Mouse (Mus musculus): ENCODE results near the gene Ager.
A peak's percentile ranks its signal among the peaks of the same experiment; 100 is the strongest.

Ager gene

GRCm38 (mm10) chr17:34597566-34598095 lies at the start of gene Ager:
Gene Ager, plus strand, starts transcription at chr17:34597862.
- DNase-seq (ENCODE audit: low read depth, low spot score), result no peak

DNA sequence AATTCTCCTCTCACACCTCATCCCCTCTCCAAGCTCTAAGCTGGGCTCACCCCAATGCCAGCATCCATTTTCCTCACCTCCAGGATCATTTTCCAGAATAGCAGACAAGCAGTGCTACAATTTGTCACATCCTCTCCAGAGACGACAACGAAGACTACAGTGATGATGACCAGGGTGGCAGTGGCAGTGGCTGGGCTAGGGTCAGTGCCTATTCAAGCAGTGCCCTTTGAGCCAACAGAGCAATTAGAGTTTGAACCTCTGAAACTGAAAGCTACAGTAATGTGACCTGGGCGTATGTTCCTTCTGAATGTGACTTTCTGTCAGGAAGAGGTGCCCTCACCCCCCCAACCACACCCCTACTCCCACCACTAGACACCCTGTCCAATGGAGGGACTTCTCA lies 48.5 kb upstream of the Ager start:
- no peak for DNase-seq (ENCODE audit: low read depth, low spot score)

- no peak for DNase-seq (ENCODE audit: low read depth, low spot score)
Observed at GRCm38 (mm10) chr17:34549843-34550242, 47.8 kb upstream of the Ager start.

- peak; percentile 48 for DNase-seq (ENCODE audit: low read depth, low spot score)
Observed at GRCm38 (mm10) chr17:34555483-34555882, 42.2 kb upstream of the Ager start.

GRCm38 (mm10) chr17:34556406-34556805 lies 41.3 kb upstream of the Ager start:
- no peak for DNase-seq (ENCODE audit: low read depth, low spot score)

DNA sequence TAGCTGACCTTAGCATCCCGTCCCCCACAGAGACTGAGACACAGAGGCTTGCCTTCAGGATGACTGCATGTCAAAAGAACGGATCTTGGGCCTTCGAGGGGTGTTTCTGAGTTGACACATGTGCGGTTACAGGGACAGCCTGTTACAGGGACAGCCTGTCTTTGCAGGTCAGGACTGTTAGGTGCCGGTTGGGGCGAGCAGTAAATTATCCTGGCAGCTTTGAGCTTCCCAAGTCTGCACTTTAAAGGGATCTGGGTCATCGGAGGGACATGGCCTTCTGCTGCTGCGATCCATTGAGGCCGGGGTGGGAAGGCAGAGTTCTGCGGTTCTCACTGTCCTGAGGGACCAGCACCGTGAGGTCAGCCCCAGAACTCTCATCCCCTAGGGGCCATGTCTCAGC lies 40.3 kb upstream of the Ager start:
- DNase-seq (ENCODE audit: low read depth, low spot score), result no peak

GRCm38 (mm10) chr17:34559116-34559515 lies 38.5 kb upstream of the Ager start:
- DNase-seq (ENCODE audit: low read depth, low spot score), result no peak

- no peak for DNase-seq (ENCODE audit: low read depth, low spot score)
Observed at GRCm38 (mm10) chr17:34559895-34560294, 37.8 kb upstream of the Ager start.

- DNase-seq (ENCODE audit: low read depth, low spot score), result no peak
Observed at GRCm38 (mm10) chr17:34560438-34560837, 37.2 kb upstream of the Ager start.

GRCm38 (mm10) chr17:34561200-34561599 lies 36.5 kb upstream of the Ager start:
- no peak for DNase-seq (ENCODE audit: low read depth, low spot score)

GRCm38 (mm10) chr17:34562595-34562994 lies 35.1 kb upstream of the Ager start:
- DNase-seq (ENCODE audit: low read depth, low spot score), result no peak

DNA sequence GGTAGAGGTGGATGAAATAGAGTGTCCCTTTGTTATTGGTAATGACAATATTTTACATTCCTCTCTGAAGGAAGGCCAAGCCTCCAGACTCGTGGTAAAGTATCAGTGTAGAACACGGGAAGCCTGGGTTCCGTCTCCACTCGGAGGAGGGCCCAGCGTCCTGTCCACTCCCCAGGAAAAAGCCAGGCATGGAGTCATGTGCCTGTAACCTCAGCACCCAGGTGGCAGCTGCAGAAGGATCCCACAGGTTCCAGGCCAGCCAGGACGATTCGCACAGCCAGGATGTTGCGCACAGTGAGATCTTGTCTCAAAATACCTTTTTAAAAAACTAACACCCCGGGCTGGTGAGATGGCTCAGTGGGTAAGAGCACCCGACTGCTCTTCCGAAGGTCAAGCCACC lies 34.3 kb upstream of the Ager start:
- DNase-seq (ENCODE audit: low read depth, low spot score), result no peak

DNA sequence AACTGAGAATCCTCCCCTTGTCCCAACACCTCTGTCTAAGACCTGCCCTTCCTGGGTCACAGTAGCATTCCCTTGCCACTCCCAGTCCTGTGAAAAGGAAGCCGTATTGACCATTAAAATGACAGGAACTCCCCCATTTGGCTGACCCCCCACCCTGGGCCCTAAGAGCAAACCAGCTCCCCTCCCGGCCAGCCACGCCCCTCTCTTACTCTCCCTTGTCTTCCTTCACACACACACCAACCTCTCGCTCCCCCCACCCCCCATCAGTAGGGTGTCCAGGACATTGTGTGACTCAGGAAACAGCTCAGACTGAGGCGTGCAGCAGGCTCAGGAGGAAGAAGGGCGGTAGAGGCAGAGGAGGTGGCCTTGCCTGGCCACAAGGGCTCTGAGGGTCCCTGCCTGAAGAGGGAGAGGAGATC lies 33.6 kb upstream of the Ager start, which contains the start of gene Notch4:
TSS of gene Notch4 (plus strand) at position 266 of the 419 bp plus-strand sequence.
- DNase-seq (ENCODE audit: low read depth, low spot score), result no peak

DNA sequence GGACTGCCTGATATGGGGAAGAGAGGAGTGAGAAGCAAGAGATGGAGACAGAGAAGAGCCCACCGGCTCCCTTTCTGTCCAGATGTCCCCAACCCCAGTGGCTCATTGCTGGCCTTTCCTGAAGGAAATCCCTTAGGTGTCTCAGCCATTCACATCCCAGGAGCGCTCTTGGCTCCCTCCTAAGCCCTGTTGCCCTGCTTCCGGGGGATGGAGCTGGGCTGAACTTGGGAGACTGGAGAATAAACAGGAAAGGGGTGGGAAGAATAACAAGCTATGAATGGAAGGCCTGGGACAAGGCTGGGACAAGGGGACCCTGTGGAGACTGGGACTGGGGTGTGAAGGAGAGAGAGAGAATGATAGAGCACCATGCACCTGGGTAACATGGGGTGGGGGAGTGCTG lies 32.9 kb upstream of the Ager start:
- DNase-seq (ENCODE audit: low read depth, low spot score), result no peak

DNA sequence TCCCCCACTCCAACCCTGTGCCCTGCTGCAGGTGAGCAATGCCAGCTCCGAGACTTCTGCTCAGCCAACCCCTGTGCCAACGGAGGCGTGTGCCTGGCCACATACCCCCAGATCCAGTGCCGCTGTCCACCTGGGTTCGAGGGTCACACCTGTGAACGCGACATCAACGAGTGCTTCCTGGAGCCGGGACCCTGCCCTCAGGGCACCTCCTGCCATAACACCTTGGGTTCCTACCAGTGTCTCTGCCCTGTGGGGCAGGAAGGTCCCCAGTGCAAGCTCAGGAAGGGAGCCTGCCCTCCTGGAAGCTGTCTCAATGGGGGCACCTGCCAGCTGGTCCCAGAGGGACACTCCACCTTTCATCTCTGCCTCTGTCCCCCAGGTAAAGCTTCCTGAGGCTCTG lies 30.4 kb upstream of the Ager start:
- DNase-seq (ENCODE audit: low read depth, low spot score), result no peak

DNA sequence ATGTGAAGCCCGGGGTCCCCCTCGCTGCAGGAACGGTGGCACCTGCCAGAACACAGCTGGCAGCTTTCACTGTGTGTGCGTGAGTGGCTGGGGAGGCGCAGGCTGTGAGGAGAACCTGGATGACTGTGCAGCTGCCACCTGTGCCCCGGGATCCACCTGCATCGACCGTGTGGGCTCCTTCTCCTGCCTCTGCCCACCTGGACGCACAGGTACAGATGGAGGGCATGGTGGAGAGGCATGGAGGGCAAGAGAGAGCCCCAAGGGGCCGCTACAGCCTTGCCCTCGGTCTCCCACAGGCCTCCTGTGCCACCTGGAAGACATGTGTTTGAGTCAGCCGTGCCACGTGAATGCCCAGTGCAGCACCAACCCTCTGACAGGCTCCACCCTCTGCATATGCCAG lies 29.2 kb upstream of the Ager start:
- no peak for DNase-seq (ENCODE audit: low read depth, low spot score)

- DNase-seq (ENCODE audit: low read depth, low spot score), result no peak
Observed at GRCm38 (mm10) chr17:34569919-34570318, 27.7 kb upstream of the Ager start.

DNA sequence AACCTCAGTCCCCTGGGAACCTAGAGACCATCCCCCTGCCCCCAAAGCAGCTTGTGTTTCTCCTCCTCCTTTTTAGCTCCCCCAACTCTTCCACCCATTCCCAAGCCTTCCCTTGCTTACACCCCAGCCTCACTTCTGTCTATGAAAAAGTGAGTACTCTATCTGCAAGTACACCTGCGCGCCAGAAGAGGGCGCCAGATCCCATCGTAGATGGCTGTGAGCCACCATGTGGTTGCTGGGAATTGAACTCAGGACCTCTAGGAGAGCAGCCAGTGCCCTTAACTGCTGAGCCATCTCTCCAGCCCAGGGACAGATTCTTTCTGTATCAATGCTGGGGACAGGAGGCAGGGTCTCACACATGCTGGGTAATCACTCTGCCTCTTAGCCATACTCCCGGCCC lies 25.8 kb upstream of the Ager start:
- DNase-seq (ENCODE audit: low read depth, low spot score), result no peak

- DNase-seq (ENCODE audit: low read depth, low spot score), result no peak
Observed at GRCm38 (mm10) chr17:34572361-34572760, 25.3 kb upstream of the Ager start.

DNA sequence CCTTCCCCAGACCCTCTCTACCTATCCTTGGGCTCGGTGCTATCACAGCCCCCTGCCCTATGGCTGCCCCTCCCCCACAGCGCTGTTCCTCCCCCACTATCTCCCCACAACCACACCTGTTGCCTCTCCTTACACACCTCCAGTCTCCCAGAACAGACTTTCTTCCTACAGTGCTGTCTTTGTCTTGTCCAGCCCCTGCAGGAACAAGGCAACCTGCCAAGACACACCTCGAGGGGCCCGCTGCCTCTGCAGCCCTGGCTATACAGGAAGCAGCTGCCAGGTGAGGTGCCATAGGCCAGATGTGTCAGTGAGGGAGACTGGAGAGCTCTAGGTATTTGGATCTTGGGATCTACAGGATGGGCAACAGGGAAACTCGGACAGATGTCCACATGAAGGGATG lies 21.1 kb upstream of the Ager start:
- DNase-seq (ENCODE audit: low read depth, low spot score), result no peak

GRCm38 (mm10) chr17:34578070-34578469 lies 19.6 kb upstream of the Ager start:
- no peak for DNase-seq (ENCODE audit: low read depth, low spot score)

DNA sequence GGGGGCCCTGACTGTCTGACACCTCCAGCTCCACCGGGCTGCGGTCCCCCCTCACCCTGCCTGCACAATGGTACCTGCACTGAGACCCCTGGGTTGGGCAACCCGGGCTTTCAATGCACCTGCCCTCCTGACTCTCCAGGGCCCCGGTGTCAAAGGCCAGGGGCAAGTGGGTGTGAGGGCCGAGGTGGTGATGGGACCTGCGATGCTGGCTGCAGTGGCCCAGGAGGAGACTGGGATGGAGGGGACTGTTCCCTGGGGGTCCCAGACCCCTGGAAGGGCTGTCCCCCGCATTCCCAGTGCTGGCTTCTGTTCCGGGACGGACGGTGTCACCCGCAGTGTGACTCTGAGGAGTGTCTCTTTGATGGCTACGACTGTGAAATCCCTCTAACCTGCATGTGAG lies 15.1 kb upstream of the Ager start:
- DNase-seq (ENCODE audit: low read depth, low spot score), result no peak

DNA sequence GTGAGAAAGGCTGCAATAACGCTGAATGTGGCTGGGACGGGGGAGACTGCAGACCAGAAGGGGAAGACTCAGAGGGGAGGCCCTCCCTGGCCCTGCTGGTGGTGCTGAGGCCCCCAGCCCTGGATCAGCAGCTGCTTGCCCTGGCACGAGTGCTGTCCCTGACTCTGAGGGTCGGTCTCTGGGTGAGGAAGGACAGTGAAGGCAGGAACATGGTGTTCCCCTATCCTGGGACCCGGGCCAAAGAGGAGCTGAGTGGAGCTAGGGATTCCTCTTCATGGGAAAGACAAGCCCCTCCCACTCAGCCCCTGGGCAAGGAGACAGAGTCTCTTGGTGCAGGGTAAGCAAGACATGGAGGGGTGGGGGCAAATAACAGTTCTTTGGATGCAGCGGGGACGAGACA lies 14.3 kb upstream of the Ager start:
- DNase-seq (ENCODE audit: low read depth, low spot score), result no peak

GRCm38 (mm10) chr17:34583819-34584218 lies 13.8 kb upstream of the Ager start:
- DNase-seq (ENCODE audit: low read depth, low spot score), result no peak
